Mouse (Mus musculus) stomach, embryonic 14.5 days (tissue): ENCODE results near the gene Ntn4. TPM values are rescaled to one million over a fixed set of nuclear protein-coding genes. Genes with fewer than 3 reads are reported as not detected.

Experiments used
- ATAC-seq: fragments of 200-750 bp; cut with Nextera tagmentation; 2 replicates; pipeline ENCODE4 v1.8.0; 2017; ENCODE audit warnings: low read depth, moderate TSS enrichment; ENCODE audit not compliant: insufficient number of reproducible peaks, insufficient read depth, low FRiP score
- H3K27ac ChIP-seq: fragments of 300-500 bp; sonication (generic); 2 replicates; pipeline ENCODE4 v1.5.1; 2014; ENCODE audit warnings: mild to moderate bottlenecking, low read length, moderate library complexity, mixed read lengths
- H3K27me3 ChIP-seq: fragments of 300-500 bp; sonication (generic); 2 replicates; pipeline ENCODE4 v1.6.1; 2014; ENCODE audit warnings: low read length, control low read depth, mixed read lengths; ENCODE audit not compliant: control insufficient read depth, insufficient read depth
- H3K36me3 ChIP-seq: fragments of 300-500 bp; sonication (generic); 2 replicates; pipeline ENCODE4 v1.6.1; 2014; ENCODE audit warnings: mild to moderate bottlenecking, control low read depth, low read length, moderate library complexity, mixed read lengths; ENCODE audit not compliant: control insufficient read depth, insufficient read depth
- H3K4me1 ChIP-seq: fragments of 300-500 bp; sonication (generic); 2 replicates; pipeline ENCODE4 v1.6.1; 2014; ENCODE audit warnings: low read length, control low read depth, mixed read lengths; ENCODE audit not compliant: control insufficient read depth, insufficient read depth
- H3K4me2 ChIP-seq: fragments of 300-500 bp; sonication (generic); replicated peaks from 2 replicates; pipeline ENCODE4 v1.6.1; 2014; ENCODE audit warnings: low read depth, low read length, control low read depth
- H3K4me3 ChIP-seq: fragments of 300-500 bp; sonication (generic); 2 replicates; pipeline ENCODE4 v1.5.1; 2014; ENCODE audit warnings: low read depth, low read length, control low read depth
- H3K9ac ChIP-seq: fragments of 300-500 bp; sonication (generic); replicated peaks from 2 replicates; pipeline ENCODE4 v1.6.1; 2014; ENCODE audit warnings: low read depth, mild to moderate bottlenecking, control low read depth, low read length, moderate library complexity, mixed read lengths
- H3K9me3 ChIP-seq: fragments of 300-500 bp; sonication (generic); 2 replicates; pipeline ENCODE4 v1.6.1; 2016; ENCODE audit warnings: low read depth, low read length, control low read depth; ENCODE audit not compliant: control insufficient read depth
- WGBS: fragments of 180-500 bp; shearing (Covaris S2); extraction: QIAGEN DNeasy Blood & Tissue Kit; methylation state at CpG from one replicate; pipeline ENCODE4 v1.1.7; 2014; 5-methylcytosine and 5-hydroxymethylcytosine counted together
- polyA plus RNA-seq: library from polyadenylated mRNA; unstranded; fragments of >200 nt; fragmentation: Nextera tagmentation; extraction: Ambion mirVana; gene quantifications from 2 replicates; pipeline ENCODE4 v1.2.1, GENCODE M21; 2014

Gene Ntn4
- polyA plus RNA-seq, 1 experiment from 2014 or later = 0.62 TPM

DNA sequence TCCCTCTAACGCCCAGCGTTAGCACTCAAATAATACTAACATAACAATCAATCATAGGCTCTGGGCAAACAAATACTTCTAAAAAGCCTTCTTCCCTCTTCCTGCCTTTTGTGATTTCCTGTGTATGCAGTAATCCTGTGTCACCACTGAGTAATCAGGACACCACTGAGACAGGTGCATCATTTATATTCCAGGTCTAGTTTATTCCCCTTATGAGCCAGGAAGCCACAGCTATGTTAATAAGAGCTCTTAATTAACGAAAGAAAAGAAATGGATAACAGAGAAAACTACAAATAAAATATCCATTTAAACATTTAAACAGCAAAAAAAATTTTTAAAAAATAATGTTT, 101.6 kb downstream of the Ntn4 start:
- Histone ChIP-seq H3K9me3 (no peaks in the 10 kb centered on the region), H3K27me3 (no peaks in the 10 kb centered on the region), H3K9ac (no peak overlapping the region), H3K27ac (no peak overlapping the region), H3K36me3 (no peaks in the 10 kb centered on the region), H3K4me1 (no peaks in the 10 kb centered on the region), H3K4me2 (no peak overlapping the region), H3K4me3 (no peak overlapping the region)
- WGBS = 39% methylated on average over 3 of the region's 3 CpGs
- ATAC-seq = no peak

DNA sequence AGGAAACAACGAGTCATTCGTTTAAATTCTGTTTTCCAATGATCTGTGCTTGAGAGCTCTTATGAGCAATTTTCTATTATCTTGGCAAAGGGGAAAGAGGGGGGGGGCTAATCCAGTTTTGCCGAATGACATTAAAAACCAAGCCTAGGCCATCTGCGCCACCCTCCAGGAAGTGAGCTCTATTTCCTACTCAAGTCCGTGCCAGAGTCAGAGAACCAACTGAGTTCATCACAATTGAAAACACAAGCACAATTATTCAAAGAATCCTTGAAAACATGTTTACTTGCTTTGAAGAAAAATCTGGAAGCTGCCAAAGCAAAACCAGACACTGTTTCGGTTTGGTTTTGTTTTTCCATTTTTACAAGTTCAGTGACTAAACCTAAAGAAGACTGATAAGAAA, 102.1 kb downstream of the Ntn4 start:
- 80% methylated on average over 6 of the region's 6 CpGs for WGBS
- no peaks in the 10 kb centered on the region for H3K4me1 ChIP-seq
- ATAC-seq = no peak

DNA sequence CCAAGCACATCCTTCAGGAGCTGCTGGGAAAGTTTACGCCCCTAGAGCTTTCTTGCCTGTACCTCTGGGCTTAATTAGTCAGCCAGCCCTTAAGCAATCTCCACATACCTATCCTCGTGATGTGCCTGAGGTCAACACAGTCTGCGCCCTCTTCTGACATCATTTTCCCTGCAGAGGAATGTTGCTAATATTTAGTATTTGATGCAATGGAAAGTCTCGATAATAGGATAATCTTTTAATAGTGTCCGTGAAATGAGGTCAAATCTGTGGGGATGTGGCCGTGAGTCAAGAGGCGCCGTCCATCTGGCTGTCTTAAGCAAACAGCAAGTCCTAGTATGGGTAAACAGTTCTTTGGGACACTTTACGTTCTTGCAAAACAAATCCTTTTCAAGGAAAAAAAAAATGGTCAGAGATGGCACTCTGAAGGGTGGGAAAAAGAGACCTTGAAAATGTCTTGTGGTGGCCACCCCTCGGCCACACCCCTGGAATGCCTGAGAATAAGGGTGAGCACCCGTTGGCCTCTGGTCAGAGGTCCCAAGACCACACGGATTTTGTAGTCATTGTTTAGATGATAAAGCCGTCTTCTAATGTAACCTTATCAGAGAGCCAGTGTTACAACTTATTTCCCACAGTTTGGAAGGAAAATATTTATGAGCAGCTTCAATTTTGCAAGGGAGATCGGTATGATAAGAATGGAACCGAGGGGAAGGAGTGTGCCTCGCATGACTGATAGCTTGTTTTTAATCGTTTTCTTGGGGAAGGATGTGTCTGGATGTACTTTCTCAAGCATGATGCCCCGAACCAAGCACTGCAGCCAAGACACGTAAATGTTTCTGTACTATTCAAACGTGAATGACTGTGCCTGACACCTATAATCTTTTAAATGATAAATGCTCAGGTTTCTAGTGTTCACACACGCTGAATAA, 109.0 kb downstream of the Ntn4 start:
- H3K4me1 ChIP-seq = no peaks in the 10 kb centered on the region
- no peak for ATAC-seq
- no peak overlapping the region for H3K9ac ChIP-seq
- 35% methylated on average over 21 of the region's 21 CpGs for WGBS
- H3K27ac ChIP-seq = no peak overlapping the region
- no peaks in the 10 kb centered on the region for H3K27me3 ChIP-seq
- H3K4me2 ChIP-seq = no peak overlapping the region
- no peak overlapping the region for H3K4me3 ChIP-seq
- no peaks in the 10 kb centered on the region for H3K36me3 ChIP-seq
- H3K9me3 ChIP-seq = no peaks in the 10 kb centered on the region

More for the DNA sequence above, 102.1 kb downstream of the Ntn4 start:
- no peaks in the 10 kb centered on the region for H3K36me3 ChIP-seq
- H3K4me2 ChIP-seq = no peak overlapping the region
- H3K9ac ChIP-seq = no peak overlapping the region
- no peak overlapping the region for H3K4me3 ChIP-seq
- H3K27me3 ChIP-seq = no peaks in the 10 kb centered on the region
- no peaks in the 10 kb centered on the region for H3K9me3 ChIP-seq
- H3K27ac ChIP-seq = no peak overlapping the region

DNA sequence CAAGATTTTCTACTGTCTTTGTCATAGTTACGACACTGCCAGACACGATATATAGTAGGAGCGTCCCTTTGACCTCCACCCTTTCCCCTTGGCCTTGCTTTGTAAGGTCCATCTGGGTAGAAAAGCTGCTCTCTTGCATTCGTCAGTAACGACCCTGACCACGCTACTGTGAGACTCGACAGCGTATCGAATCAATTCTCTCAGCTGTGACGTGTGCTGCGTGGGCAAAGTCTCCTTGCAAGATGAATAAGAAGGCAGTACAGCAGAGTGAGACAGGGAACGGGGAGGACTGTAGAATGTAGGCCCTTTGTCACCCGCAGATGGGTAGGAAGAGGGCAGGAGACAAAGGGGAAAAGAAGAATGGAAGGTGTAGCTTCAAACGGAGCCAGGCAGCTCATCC, 110.8 kb downstream of the Ntn4 start:
- H3K36me3 ChIP-seq = no peaks in the 10 kb centered on the region
- H3K4me1 ChIP-seq = no peaks in the 10 kb centered on the region
- no peak overlapping the region for H3K9ac ChIP-seq
- 80% methylated on average over 14 of the region's 14 CpGs for WGBS
- H3K4me2 ChIP-seq = no peak overlapping the region
- no peaks in the 10 kb centered on the region for H3K9me3 ChIP-seq
- ATAC-seq = no peak
- no peak overlapping the region for H3K4me3 ChIP-seq
- no peak overlapping the region for H3K27ac ChIP-seq
- no peaks in the 10 kb centered on the region for H3K27me3 ChIP-seq

DNA sequence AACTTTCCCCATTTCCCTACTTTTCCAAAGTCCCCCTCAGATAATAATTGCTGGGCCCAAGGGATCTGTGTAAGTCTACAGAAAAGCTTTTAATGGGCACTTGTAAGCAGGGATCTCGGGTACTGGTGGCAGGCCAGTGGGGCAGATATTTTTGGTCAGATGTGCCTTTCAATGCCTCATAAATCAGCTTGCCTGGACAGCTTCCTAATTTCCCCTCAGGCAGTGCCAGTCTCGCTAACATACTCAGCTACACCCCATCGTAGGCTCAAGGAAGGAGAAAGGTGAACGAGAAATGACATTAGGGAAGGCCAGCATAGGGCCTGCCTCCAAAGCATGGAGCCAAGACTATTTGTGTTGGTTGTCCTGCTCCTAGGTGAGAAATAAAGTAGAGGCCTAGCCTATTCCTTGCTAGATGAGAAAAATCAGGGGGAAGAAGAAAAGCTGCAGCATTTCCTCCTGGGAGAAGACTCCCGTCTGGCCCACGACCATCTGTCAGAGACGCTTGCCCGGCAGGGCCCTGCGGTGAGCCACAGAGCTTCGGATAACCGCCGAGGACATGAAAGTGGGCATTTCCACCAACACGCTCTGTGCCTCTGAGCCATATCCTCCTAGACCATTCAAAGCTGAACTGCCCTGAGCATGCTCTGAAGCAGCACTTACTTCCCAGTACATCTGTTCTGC, 113.4 kb downstream of the Ntn4 start:
- no peak overlapping the region for H3K4me3 ChIP-seq

DNA sequence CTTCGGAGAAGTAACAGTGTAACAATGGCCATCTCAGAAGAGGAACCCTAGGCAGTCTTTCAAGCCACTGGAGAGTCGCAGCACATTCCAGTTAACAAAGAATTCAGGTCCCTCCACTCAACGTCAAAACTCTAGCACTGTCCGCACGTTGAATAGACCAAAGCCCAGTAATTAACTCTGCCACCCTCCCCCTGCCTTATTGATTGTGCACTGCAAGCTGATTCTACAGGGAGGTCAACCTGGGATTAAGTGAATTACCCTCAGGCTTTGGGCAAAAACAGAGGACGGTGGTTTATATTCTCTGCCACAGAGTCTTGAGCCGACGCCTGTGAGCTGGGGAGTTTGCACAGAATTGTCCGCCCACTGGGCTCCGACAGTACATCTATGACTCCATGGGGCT, 115.7 kb downstream of the Ntn4 start:
- Histone ChIP-seq H3K27me3 (no peaks in the 10 kb centered on the region), H3K4me1 (no peaks in the 10 kb centered on the region), H3K9ac (no peak overlapping the region), H3K9me3 (no peaks in the 10 kb centered on the region), H3K27ac (no peak overlapping the region), H3K4me2 (no peak overlapping the region), H3K4me3 (no peak overlapping the region), H3K36me3 (no peaks in the 10 kb centered on the region)
- 58% methylated on average over 10 of the region's 10 CpGs for WGBS
- ATAC-seq = no peak

More for the DNA sequence above, 113.4 kb downstream of the Ntn4 start:
- Histone ChIP-seq H3K9ac (no peak overlapping the region), H3K4me1 (no peaks in the 10 kb centered on the region), H3K9me3 (no peaks in the 10 kb centered on the region), H3K27ac (no peak overlapping the region), H3K27me3 (no peaks in the 10 kb centered on the region), H3K36me3 (no peaks in the 10 kb centered on the region), H3K4me2 (no peak overlapping the region)
- WGBS = 81% methylated on average over 13 of the region's 13 CpGs
- ATAC-seq = no peak

DNA sequence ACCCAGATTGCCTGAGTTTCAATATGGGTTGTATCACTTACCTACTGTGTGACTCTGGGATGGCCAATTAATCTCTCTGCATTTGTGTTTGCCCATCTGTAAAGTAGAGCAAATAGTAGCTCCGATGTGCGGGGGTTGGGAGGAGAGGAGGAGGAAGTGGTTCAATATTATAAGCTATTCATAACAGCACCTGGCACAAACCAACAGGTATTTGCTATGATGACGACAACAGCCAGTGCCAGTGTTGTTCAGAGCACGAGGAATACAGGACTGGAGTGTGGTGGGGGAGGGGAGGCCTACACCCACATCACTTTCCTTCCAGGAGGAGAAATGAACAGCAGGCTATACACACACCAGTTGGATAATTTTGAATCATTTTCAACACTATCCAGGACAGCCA, 119.2 kb downstream of the Ntn4 start:
- Histone ChIP-seq H3K4me1 (no peaks in the 10 kb centered on the region), H3K9me3 (no peaks in the 10 kb centered on the region), H3K36me3 (no peaks in the 10 kb centered on the region), H3K4me2 (no peak overlapping the region), H3K4me3 (no peak overlapping the region), H3K27me3 (no peaks in the 10 kb centered on the region), H3K9ac (no peak overlapping the region), H3K27ac (no peak overlapping the region)
- WGBS = 53% methylated on average over 4 of the region's 4 CpGs
- peak; percentile 42; the same call in 1 of the 2 replicates for ATAC-seq

DNA sequence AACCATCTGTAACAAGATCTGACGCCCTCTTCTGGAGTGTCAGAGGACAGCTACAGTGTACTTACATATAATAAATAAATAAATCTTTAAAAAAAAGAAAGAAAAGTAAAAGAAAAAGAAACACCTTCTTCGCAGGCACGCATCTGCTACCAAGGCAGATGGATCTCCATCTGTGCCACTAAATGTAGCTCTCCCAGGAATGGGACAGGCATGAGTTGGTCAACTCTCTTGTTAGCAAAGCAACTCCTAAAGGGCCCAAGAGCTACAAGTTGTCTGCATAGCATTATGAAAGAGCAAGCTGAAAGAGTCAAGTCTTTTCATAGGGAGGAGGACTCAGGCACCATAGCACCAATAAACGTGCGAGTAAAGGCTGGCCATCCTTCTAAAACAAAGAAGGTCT, 119.9 kb downstream of the Ntn4 start:
- no peaks in the 10 kb centered on the region for H3K36me3 ChIP-seq
- H3K4me2 ChIP-seq = no peak overlapping the region
- H3K9me3 ChIP-seq = no peaks in the 10 kb centered on the region
- H3K27ac ChIP-seq = no peak overlapping the region
- 82% methylated on average over 5 of the region's 5 CpGs for whole genome bisulfite sequencing
- no peaks in the 10 kb centered on the region for H3K4me1 ChIP-seq
- no peak overlapping the region for H3K9ac ChIP-seq
- no peak overlapping the region for H3K4me3 ChIP-seq
- no peaks in the 10 kb centered on the region for H3K27me3 ChIP-seq
- ATAC-seq = no peak
